Mouse (Mus musculus) hindbrain, postnatal 0 days (tissue): Measurements from ENCODE around the gene Slc6a6. TPM values are rescaled to one million over a fixed set of nuclear protein-coding genes. Genes with fewer than 3 reads are reported as not detected.
A peak's percentile ranks its signal among the peaks of the same experiment; 100 is the strongest.

ENCODE experiments used
- ATAC-seq: fragments of 200-750 bp; cut with Nextera tagmentation; 2 replicates; pipeline ENCODE4 v1.8.0; 2017; ENCODE audit warnings: mild to moderate bottlenecking, moderate TSS enrichment, moderate library complexity
- DNase-seq: peaks from one replicate; pipeline ENCODE4 v3.0.0-alpha.2; 2015; ENCODE audit warnings: low spot score
- H3K27ac ChIP-seq: fragments of 300-500 bp; sonication (generic); 2 replicates; pipeline ENCODE4 v1.5.1; 2014; ENCODE audit warnings: mild to moderate bottlenecking
- H3K27me3 ChIP-seq: fragments of 300-500 bp; sonication (generic); 2 replicates; pipeline ENCODE4 v1.6.1; 2014; ENCODE audit warnings: low read length, mixed read lengths; ENCODE audit not compliant: insufficient read depth
- H3K36me3 ChIP-seq: fragments of 300-500 bp; sonication (generic); 2 replicates; pipeline ENCODE4 v1.6.1; 2014; ENCODE audit warnings: low read length, mixed read lengths; ENCODE audit not compliant: insufficient read depth
- H3K4me1 ChIP-seq: fragments of 300-500 bp; sonication (generic); 2 replicates; pipeline ENCODE4 v1.6.1; 2014; ENCODE audit warnings: antibody characterized with exemption, low read length, mixed read lengths; ENCODE audit not compliant: insufficient read depth
- H3K4me2 ChIP-seq: fragments of 300-500 bp; sonication (generic); 2 replicates; pipeline ENCODE4 v1.6.1; 2014; ENCODE audit warnings: low read depth, mild to moderate bottlenecking, low read length, moderate library complexity, mixed read lengths
- H3K4me3 ChIP-seq: fragments of 300-500 bp; sonication (generic); 2 replicates; pipeline ENCODE4 v1.5.1; 2014; ENCODE audit warnings: low read length
- H3K9ac ChIP-seq: fragments of 300-500 bp; sonication (generic); replicated peaks from 2 replicates; pipeline ENCODE4 v1.6.1; 2014; ENCODE audit warnings: mild to moderate bottlenecking, low read length, moderate library complexity, mixed read lengths
- H3K9me3 ChIP-seq: fragments of 300-500 bp; sonication (generic); 2 replicates; pipeline ENCODE4 v1.6.1; 2016; ENCODE audit warnings: low read length, mixed read lengths
- CTCF ChIP-seq: IDR thresholded peaks from 2 replicates; pipeline ENCODE4 v1.5.1; 2016; ENCODE audit warnings: antibody characterized with exemption, control low read depth, low read depth
- WGBS: fragments of 180-500 bp; shearing (Covaris S2); extraction: QIAGEN DNeasy Blood & Tissue Kit; methylation state at CpG from one replicate; pipeline ENCODE4 v1.1.7; 2014; 5-methylcytosine and 5-hydroxymethylcytosine counted together
- polyA plus RNA-seq: library from polyadenylated mRNA; unstranded; fragments of >200 nt; fragmentation: Nextera tagmentation; extraction: Ambion mirVana; gene quantifications from 2 replicates; pipeline ENCODE4 v1.2.1, GENCODE M21; 2015
- total RNA-seq: library from RNA; depleted of rRNA; stranded (reverse); fragments of >200 nt; gene quantifications from 2 replicates; pipeline ENCODE4 v1.2.3, GENCODE M21; 2014

Gene Slc6a6
- total and polyA plus RNA-seq, 2 experiments from 2014 or later: 78.2 to 119 TPM

DNA sequence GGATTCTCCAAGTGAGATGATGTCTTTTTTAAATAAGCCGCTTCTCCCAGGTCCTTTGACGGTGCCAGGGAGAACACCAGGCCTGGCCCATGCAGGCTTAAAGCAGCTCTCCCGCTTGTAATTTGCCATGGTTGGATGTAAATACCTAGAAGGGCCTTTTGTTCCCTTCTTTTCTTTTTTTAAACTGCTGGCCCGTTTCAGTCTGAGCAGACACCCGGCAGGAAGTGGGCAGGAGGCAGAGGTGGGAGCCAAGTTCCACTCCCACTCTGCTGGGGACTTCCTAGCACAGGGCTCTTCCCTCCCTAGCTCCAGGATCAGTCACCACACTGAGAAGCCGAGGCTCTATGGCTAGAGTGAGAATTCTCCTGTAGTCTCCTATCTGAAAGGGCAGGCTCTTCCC is 70.2 kb downstream of the Slc6a6 start:
- Histone ChIP-seq H3K4me3 (no peak overlapping the region), H3K27ac (peak overlapping the region; percentile 34; the same call in 1 of the 2 replicates), H3K36me3 (peaks cover 28% of the 10 kb centered on the region), H3K9ac (no peak overlapping the region), H3K27me3 (no peaks in the 10 kb centered on the region), H3K4me1 (peaks cover 3% of the 10 kb centered on the region; the same call in 1 of the 2 replicates), H3K4me2 (no peak overlapping the region), H3K9me3 (no peaks in the 10 kb centered on the region)
- no peak for DNase-seq
- ATAC-seq: no peak
- no peak for TF ChIP-seq CTCF
- WGBS: 27% methylated on average over 6 of the region's 6 CpGs

DNA sequence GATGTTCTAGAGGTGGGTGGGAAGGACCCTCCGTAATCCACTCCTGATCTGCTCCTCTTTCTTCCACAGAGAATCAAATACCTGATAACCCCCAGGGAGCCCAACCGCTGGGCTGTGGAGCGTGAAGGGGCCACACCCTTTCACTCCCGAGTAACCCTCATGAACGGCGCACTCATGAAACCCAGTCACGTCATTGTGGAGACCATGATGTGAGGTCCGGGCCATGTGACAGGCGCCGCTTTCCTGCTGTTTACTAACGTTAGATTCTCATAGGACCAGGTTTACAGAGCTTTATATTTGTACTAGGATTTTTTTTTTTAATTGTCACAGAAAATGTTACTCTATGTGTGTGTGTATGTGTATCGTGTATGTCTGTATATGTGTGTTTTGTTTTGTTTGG is 71.0 kb downstream of the Slc6a6 start:
- WGBS: 80% methylated on average over 12 of the region's 12 CpGs
- Histone ChIP-seq H3K4me2 (no peak overlapping the region), H3K27me3 (no peaks in the 10 kb centered on the region), H3K9me3 (no peaks in the 10 kb centered on the region), H3K4me1 (peaks cover 3% of the 10 kb centered on the region; the same call in 1 of the 2 replicates), H3K27ac (no peak overlapping the region), H3K36me3 (peaks cover 33% of the 10 kb centered on the region), H3K4me3 (no peak overlapping the region), H3K9ac (no peak overlapping the region)
- ATAC-seq: no peak
- TF ChIP-seq CTCF: no peak
- DNase-seq: no peak

DNA sequence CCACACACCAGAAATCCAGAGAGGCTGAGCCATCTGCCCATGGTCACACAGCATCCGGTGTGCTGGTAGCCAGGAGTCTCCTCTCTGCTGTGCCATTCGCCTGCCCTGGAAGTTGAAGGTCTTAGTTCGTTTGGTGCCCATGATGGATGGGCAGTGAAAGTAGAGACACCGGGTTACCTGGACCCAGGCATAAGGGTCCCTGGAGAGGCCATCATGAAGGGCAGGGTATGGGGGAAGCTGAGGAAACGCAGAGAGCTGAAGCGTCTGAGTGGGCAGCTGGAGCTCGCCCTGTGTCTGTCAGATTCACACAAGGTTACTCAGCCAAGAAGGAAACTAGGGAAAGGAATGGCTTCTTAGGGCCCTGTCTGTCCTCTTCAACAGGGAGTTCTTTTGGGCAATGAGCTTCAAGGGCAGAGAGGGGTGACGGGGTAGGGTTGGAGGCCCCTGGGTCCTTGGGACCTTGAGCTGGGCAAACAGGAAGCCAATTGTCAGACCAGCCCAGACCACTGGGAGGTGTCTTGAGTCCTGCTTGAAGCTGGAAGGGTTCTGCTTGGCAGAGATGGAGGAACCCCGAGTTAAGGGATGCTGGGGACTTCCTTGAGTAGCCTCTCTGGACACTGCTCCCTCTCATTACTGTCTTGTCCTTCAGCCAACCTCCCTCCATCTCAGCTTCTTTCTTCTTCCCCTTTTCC is 78.3 kb downstream of the Slc6a6 start:
- H3K4me2 ChIP-seq: no peak overlapping the region
- 82% methylated on average over 9 of the region's 9 CpGs for WGBS
- H3K4me3 ChIP-seq: no peak overlapping the region
- peak; percentile 31 for DNase-seq
- peaks cover 14% of the 10 kb centered on the region for H3K36me3 ChIP-seq
- ATAC-seq: no peak
- H3K9ac ChIP-seq: no peak overlapping the region
- peak; percentile 62 for TF ChIP-seq CTCF
- H3K4me1 ChIP-seq: no peaks in the 10 kb centered on the region
- H3K9me3 ChIP-seq: no peaks in the 10 kb centered on the region
- no peaks in the 10 kb centered on the region for H3K27me3 ChIP-seq
- H3K27ac ChIP-seq: no peak overlapping the region

DNA sequence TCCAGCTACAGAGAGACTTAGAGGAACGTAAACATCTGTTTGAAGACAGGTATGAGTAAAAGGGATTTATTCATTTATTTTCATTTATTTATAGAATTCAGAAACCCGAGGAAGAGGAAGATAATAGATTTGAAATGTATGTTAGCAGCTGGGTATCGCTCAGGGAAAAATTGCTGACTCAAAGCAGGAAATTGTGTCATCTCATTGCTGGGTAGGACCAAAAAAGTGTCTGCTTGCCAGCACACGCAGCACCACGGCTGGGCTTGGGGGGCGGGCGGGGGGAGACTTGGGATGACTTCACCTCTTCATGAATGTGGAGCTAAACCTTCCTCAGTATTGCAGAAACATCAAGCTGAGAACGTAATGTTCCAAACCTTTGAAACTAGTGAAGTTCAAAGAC is 83.7 kb downstream of the Slc6a6 start:
- no peaks in the 10 kb centered on the region for H3K36me3 ChIP-seq
- no peak for ATAC-seq
- WGBS: 86% methylated on average over 8 of the region's 8 CpGs

DNA sequence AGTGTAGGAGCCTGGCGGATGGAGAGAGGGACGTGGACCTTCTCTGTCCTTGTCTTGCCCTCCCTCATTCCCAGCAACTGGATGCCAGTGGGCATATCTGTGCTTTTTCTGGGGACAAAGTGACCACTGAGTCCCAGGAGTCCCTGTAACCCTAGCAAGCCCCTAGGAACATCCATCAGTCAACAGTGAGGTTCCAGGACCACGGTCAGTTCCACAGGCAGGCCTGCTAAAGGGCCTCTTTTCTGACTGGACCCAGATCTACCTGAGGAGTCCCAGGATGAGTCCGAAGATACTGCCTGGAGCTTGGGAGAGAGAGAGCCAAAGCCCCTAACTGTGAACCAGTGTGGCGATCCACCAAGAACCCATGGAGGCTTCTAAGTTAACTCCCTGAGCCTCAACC is 90.1 kb downstream of the Slc6a6 start:
- H3K4me3 ChIP-seq: no peak overlapping the region
- H3K9me3 ChIP-seq: no peaks in the 10 kb centered on the region
- WGBS: 74% methylated on average over 5 of the region's 5 CpGs
- H3K27me3 ChIP-seq: no peaks in the 10 kb centered on the region
- H3K27ac ChIP-seq: no peak overlapping the region
- TF ChIP-seq CTCF: no peak
- ATAC-seq (no peak), DNase-seq (no peak)
- H3K9ac ChIP-seq: no peak overlapping the region
- no peak overlapping the region for H3K4me2 ChIP-seq
- H3K36me3 ChIP-seq: no peaks in the 10 kb centered on the region
- H3K4me1 ChIP-seq: no peaks in the 10 kb centered on the region

More for the DNA sequence above, 83.7 kb downstream of the Slc6a6 start:
- Histone ChIP-seq H3K4me3 (no peak overlapping the region), H3K27ac (no peak overlapping the region), H3K4me2 (no peak overlapping the region), H3K4me1 (no peaks in the 10 kb centered on the region), H3K9ac (no peak overlapping the region), H3K9me3 (no peaks in the 10 kb centered on the region), H3K27me3 (no peaks in the 10 kb centered on the region)
- no peak for TF ChIP-seq CTCF
- no peak for DNase-seq

DNA sequence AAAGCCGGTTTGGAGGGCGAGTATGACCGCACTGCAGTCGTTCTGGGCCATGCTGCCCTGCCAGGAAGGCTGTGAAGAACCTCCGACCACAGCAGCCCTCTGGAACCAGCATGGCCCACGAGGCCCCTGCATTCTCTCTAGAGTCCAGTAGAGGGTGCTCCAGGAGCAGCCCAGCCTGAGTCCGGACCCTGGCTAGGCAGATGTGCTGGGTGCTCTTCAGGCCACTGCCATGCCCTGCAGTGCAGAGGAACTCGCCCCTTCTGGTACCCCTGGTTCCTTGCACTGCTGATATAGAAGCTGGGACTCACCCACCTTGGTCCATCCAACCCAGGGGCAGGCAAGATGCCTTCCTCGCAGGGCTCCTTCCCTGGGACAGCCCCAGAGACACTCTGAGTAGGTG is 92.7 kb downstream of the Slc6a6 start:
- Histone ChIP-seq H3K27me3 (no peaks in the 10 kb centered on the region), H3K4me2 (no peak overlapping the region), H3K4me3 (no peak overlapping the region), H3K27ac (no peak overlapping the region), H3K9ac (no peak overlapping the region), H3K36me3 (no peaks in the 10 kb centered on the region), H3K9me3 (no peaks in the 10 kb centered on the region), H3K4me1 (no peaks in the 10 kb centered on the region)
- peak; percentile 80 for DNase-seq
- ATAC-seq: peak; percentile 83
- peak; percentile 97 for TF ChIP-seq CTCF
- 17% methylated on average over 9 of the region's 9 CpGs for WGBS

DNA sequence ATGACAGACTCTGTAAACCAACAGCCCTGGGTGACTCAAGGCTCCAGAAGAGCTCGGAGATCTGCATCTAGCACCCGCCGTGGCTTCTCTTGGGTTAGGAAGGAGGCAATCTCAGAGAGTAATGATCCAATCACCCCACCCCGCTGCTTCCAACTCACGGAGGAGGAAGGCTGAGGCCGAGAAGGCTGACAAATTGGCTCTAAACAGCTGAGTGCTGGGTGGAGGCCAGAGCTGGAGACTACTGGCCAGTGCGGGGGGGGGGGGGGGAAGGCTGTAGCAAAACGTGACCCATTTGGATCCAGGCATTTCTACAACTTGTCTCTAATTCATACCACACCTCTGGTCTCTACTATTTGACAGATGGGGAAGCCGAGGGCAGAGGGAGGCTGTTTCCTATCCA is 95.4 kb downstream of the Slc6a6 start:
- Histone ChIP-seq H3K27ac (no peak overlapping the region), H3K4me1 (no peaks in the 10 kb centered on the region), H3K36me3 (no peaks in the 10 kb centered on the region), H3K4me2 (no peak overlapping the region), H3K9me3 (no peaks in the 10 kb centered on the region), H3K9ac (no peak overlapping the region), H3K27me3 (no peaks in the 10 kb centered on the region), H3K4me3 (no peak overlapping the region)
- ATAC-seq: no peak
- TF ChIP-seq CTCF: no peak
- WGBS: 62% methylated on average over 8 of the region's 9 CpGs
- DNase-seq: no peak
